Mouse (Mus musculus) MEL (cell line): ENCODE data around the gene Acer1. TPM values are rescaled to one million over a fixed set of nuclear protein-coding genes. Genes with fewer than 3 reads are reported as not detected.

Source experiments
- DNase-seq: peaks from one replicate; pipeline ENCODE4 v3.0.0; 2011; ENCODE audit warnings: low read depth, low spot score
- H3K27ac ChIP-seq: 2 replicates; pipeline ENCODE4 v1.5.1; 2012; ENCODE audit warnings: low read depth, mild to moderate bottlenecking, control low read depth, low read length, moderate library complexity; ENCODE audit not compliant: control insufficient read depth
- H3K27me3 ChIP-seq, 2 experiments: fragments of 150-350 bp in 1 of 2; sonication (generic) in 1 of 2; 2 replicates each; pipeline ENCODE4 v1.6.1; 2012; ENCODE audit warnings: low read length in 2 of 2, mild to moderate bottlenecking in 2 of 2, improper control_type of control experiment in 1 of 2, moderate library complexity in 1 of 2; ENCODE audit not compliant: insufficient read depth in 2 of 2, control insufficient read depth in 1 of 2
- H3K36me3 ChIP-seq, 2 experiments: 2 replicates each; pipeline ENCODE4 v1.6.1; 2012 to 2014; ENCODE audit warnings: low read length in 2 of 2, improper control_type of control experiment in 1 of 2, inconsistent platforms in 1 of 2, mild to moderate bottlenecking in 1 of 2; ENCODE audit not compliant: insufficient read depth in 2 of 2, control insufficient read depth in 1 of 2
- H3K4me1 ChIP-seq, 2 experiments: fragments of 150-350 bp in 1 of 2; sonication (generic) in 1 of 2; 2 replicates each; pipeline ENCODE4 v1.6.1; 2012; ENCODE audit warnings: low read length in 2 of 2, improper control_type of control experiment in 1 of 2, mild to moderate bottlenecking in 1 of 2; ENCODE audit not compliant: insufficient read depth in 2 of 2, control insufficient read depth in 1 of 2
- H3K4me3 ChIP-seq, 2 experiments: fragments of 150-350 bp in 1 of 2; sonication (generic) in 1 of 2; 2 replicates each; pipeline ENCODE4 v1.5.1; 2012; ENCODE audit warnings: low read depth in 2 of 2, low read length in 2 of 2, mild to moderate bottlenecking in 2 of 2, moderate library complexity in 2 of 2, control low read depth in 1 of 2, improper control_type of control experiment in 1 of 2; ENCODE audit not compliant: control insufficient read depth in 1 of 2, insufficient read depth in 1 of 2
- H3K79me2 ChIP-seq: 2 replicates; pipeline ENCODE4 v1.6.1; 2012; ENCODE audit warnings: mild to moderate bottlenecking, low read length, moderate library complexity; ENCODE audit not compliant: control insufficient read depth, poor library complexity, insufficient read depth
- H3K9ac ChIP-seq: 2 replicates; pipeline ENCODE4 v1.6.1; 2012; ENCODE audit warnings: low read depth, mild to moderate bottlenecking, control low read depth, low read length, moderate library complexity; ENCODE audit not compliant: control insufficient read depth, poor library complexity, severe bottlenecking
- H3K9me3 ChIP-seq: fragments of 150-350 bp; sonication (generic); replicated peaks from 2 replicates; pipeline ENCODE4 v1.6.1; 2012; ENCODE audit warnings: mild to moderate bottlenecking, low read length, improper control_type of control experiment, moderate library complexity; ENCODE audit not compliant: insufficient read depth
- CTCF ChIP-seq, 3 experiments: IDR thresholded peaks in 2 of 3; conservative IDR thresholded peaks in 1 of 3; 2 replicates each; pipeline ENCODE4 v1.5.1; 2011 to 2012; ENCODE audit warnings: low read length in 3 of 3, low read depth in 2 of 3, mild to moderate bottlenecking in 2 of 3, improper control_type of control experiment in 1 of 3, inconsistent platforms in 1 of 3, mixed read lengths in 1 of 3, moderate library complexity in 1 of 3; ENCODE audit not compliant: control insufficient read depth in 1 of 3, insufficient read depth in 1 of 3, poor library complexity in 1 of 3, severe bottlenecking in 1 of 3
- ELF1 ChIP-seq: IDR thresholded peaks from 2 replicates; pipeline ENCODE4 v1.6.1; 2014; ENCODE audit warnings: low read depth, mild to moderate bottlenecking, inconsistent platforms, low read length, improper control_type of control experiment, moderate library complexity
- KAT2A ChIP-seq: conservative IDR thresholded peaks from 2 replicates; pipeline ENCODE4 v1.6.1; 2012; ENCODE audit warnings: low read depth, low read length, improper control_type of control experiment, inconsistent platforms
- MAFK ChIP-seq: IDR thresholded peaks from 2 replicates; pipeline ENCODE4 v1.6.1; 2011; ENCODE audit warnings: low read depth, mild to moderate bottlenecking, low read length, improper control_type of control experiment, borderline replicate concordance
- MAZ ChIP-seq: IDR thresholded peaks from 2 replicates; pipeline ENCODE4 v1.6.1; 2012; ENCODE audit warnings: low read depth, mild to moderate bottlenecking, inconsistent platforms, low read length, improper control_type of control experiment
- MXI1 ChIP-seq: IDR thresholded peaks from 2 replicates; pipeline ENCODE4 v1.6.1; 2011; ENCODE audit warnings: mild to moderate bottlenecking, low read depth, low read length, improper control_type of control experiment
- NELFE ChIP-seq: IDR thresholded peaks from 2 replicates; pipeline ENCODE4 v1.6.1; 2011; ENCODE audit warnings: low read depth, low read length, improper control_type of control experiment
- NRF1 ChIP-seq: IDR thresholded peaks from 2 replicates; pipeline ENCODE4 v1.6.1; 2014; ENCODE audit warnings: low read depth, mild to moderate bottlenecking, inconsistent platforms, low read length, improper control_type of control experiment, moderate library complexity; ENCODE audit not compliant: poor library complexity, insufficient read depth, severe bottlenecking
- POLR2A ChIP-seq, 2 experiments: IDR thresholded peaks; 2 replicates each; pipeline ENCODE4 v1.6.1; 2011 to 2012; ENCODE audit warnings: low read length in 2 of 2, mild to moderate bottlenecking in 2 of 2, control low read depth in 1 of 2, improper control_type of control experiment in 1 of 2, low read depth in 1 of 2, moderate library complexity in 1 of 2; ENCODE audit not compliant: control insufficient read depth in 1 of 2, insufficient read depth in 1 of 2, poor library complexity in 1 of 2
- RCOR1 ChIP-seq: IDR thresholded peaks from 2 replicates; pipeline ENCODE4 v1.6.1; 2012; ENCODE audit warnings: low read depth, mild to moderate bottlenecking, inconsistent platforms, low read length, improper control_type of control experiment
- SMC3 ChIP-seq: IDR thresholded peaks from 2 replicates; pipeline ENCODE4 v1.6.1; 2011; ENCODE audit warnings: low read depth, low read length, improper control_type of control experiment
- UBTF ChIP-seq: IDR thresholded peaks from 2 replicates; pipeline ENCODE4 v1.6.1; 2012; ENCODE audit warnings: low read depth, mild to moderate bottlenecking, inconsistent platforms, low read length, improper control_type of control experiment, moderate library complexity, borderline replicate concordance; ENCODE audit not compliant: insufficient read depth
- USF1 ChIP-seq: IDR thresholded peaks from 2 replicates; pipeline ENCODE4 v1.6.1; 2014; ENCODE audit warnings: low read depth, mild to moderate bottlenecking, inconsistent platforms, low read length, improper control_type of control experiment, moderate library complexity
- ZNF384 ChIP-seq: IDR thresholded peaks from 2 replicates; pipeline ENCODE4 v1.6.1; 2012; ENCODE audit warnings: low read depth, mild to moderate bottlenecking, inconsistent platforms, low read length, improper control_type of control experiment
- polyA plus RNA-seq, 2 experiments: library from polyadenylated mRNA; stranded (reverse) in 1 of 2; unstranded in 1 of 2; fragments of >175 nt in 1 of 2; fragments of >200 nt in 1 of 2; gene quantifications; 2 replicates each; pipeline versions ENCODE4 v1.2.1 to v1.2.4; 2012; ENCODE audit warnings: low replicate concordance in 2 of 2, low read depth in 1 of 2; ENCODE audit not compliant: insufficient read length in 2 of 2, insufficient read depth in 1 of 2, missing spikeins in 1 of 2
- total RNA-seq: library from RNA; depleted of rRNA; stranded (reverse); fragments of 300-350 nt; gene quantifications from 2 replicates; pipeline ENCODE4 v1.2.3, GENCODE M21; 2012

The Acer1 gene
- total and polyA plus RNA-seq, 3 experiments: 0.03 TPM; not detected in 2

- no peaks in the 10 kb centered on the region for H3K9me3 ChIP-seq
- no peak overlapping the region for H3K9ac ChIP-seq
- no peak overlapping the region for H3K4me3 ChIP-seq
- DNase-seq: no peak
- no peaks in the 10 kb centered on the region for H3K36me3 ChIP-seq
- H3K27ac ChIP-seq: no peak overlapping the region
- TF ChIP-seq KAT2A: no peak
- TF ChIP-seq, all 39 proteins: peak for 0
- no peaks in the 10 kb centered on the region for H3K4me1 ChIP-seq
- H3K79me2 ChIP-seq: no peaks in the 10 kb centered on the region
- H3K27me3 ChIP-seq: peaks cover 0 to 2% of the 10 kb centered on the region in 2 experiments; a peak in 3 of 4 replicates
These were observed 5.2 kb downstream of the Acer1 start for GRCm38 (mm10) chr17:56976531-56977390.

- Histone ChIP-seq H3K9me3 (no peaks in the 10 kb centered on the region), H3K9ac (no peak overlapping the region), H3K27ac (no peak overlapping the region), H3K4me3 (no peak overlapping the region), H3K79me2 (no peaks in the 10 kb centered on the region), H3K4me1 (no peaks in the 10 kb centered on the region)
- TF ChIP-seq POLR2A (IDR thresholded peaks at IDR 0.05; ENCODE audit: control insufficient read depth in 1 of 2, insufficient read depth in 1 of 2, low read depth in 1 of 2, low read length in 2 of 2, poor library complexity in 1 of 2) (no peak), MAZ (no peak), NELFE (no peak), NRF1 (no peak), MXI1 (no peak), MAFK (no peak), ELF1 (no peak), USF1 (no peak), UBTF (no peak), KAT2A (no peak), RCOR1 (no peak), ZNF384 (no peak), CTCF (IDR thresholded peaks at IDR 0.05 in 2 of 3, conservative IDR thresholded peaks at IDR 0.05 in 1 of 3; ENCODE audit: control insufficient read depth in 1 of 3, insufficient read depth in 1 of 3, low read depth in 2 of 3, low read length in 3 of 3, poor library complexity in 1 of 3, severe bottlenecking in 1 of 3) (no peak), SMC3 (no peak)
- TF ChIP-seq, all 39 proteins: peak for 0
- Histone ChIP-seq H3K36me3 (no peaks in the 10 kb centered on the region), H3K27me3 (peaks cover 1 to 11% of the 10 kb centered on the region in 2 experiments; a peak in 3 of 4 replicates)
- DNase-seq: no peak
These were observed 6.5 kb downstream of the Acer1 start for GRCm38 (mm10) chr17:56975391-56975790.
